Mouse (Mus musculus): Measurements from ENCODE around the gene Setd1b. TPM values are rescaled to one million over a fixed set of nuclear protein-coding genes. Genes with fewer than 3 reads are reported as not detected.
"Not testable (repeated sequence)": the region's sequence is repeated elsewhere in the genome, so short reads cannot be mapped to it uniquely, and the experiment has no call there.

Gene Setd1b
- polyA plus RNA-seq, 1 experiment from 2014 or later = 9.3 TPM

DNA sequence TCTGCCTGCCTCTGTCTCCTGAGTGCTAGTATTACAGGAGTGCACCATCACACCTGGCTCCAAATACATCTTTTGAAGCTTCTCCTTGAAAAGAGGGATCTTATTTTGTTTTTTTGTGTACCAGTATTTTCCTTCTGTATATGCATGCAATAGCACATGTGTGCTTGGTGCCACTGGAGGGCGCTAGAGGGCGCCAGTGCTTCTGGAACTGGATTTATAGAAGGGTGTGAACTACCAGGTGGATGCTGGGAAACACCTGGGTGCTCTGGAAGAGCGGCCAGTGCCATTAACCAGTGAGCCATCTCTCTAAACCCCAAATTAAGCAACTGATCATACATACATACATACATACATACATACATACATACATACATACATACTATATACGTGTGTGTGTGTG lies 60.8 kb downstream of the Setd1b start:
- not testable (repeated sequence) for H3K27ac ChIP-seq
- no CpG with 5 or more reads among the region's 4 CpGs for whole genome bisulfite sequencing (ENCODE audit: missing documents)

DNA sequence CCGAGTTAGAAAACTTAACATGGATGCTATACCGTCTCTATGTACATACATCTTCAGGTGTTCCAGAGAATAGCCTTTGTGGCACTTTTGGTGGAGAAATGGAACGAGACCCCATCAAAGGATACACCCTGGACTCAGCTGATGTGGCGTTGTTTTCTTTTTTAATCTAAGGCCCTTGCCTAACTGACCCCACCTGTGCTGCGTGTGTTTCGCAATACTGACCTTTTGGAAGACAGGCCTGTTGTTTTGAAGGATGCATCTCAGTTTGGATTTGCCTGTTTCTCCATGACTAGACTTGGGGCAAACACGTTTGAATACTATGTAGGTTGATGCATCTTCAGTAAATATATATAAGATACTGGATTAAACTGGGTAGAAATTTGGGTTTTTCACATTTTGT lies 61.6 kb downstream of the Setd1b start:
- not testable (repeated sequence) for H3K4me3 ChIP-seq (ENCODE audit: inconsistent target); H3K27ac ChIP-seq; H3K36me3 ChIP-seq (ENCODE audit: inconsistent target); H3K79me2 ChIP-seq (ENCODE audit: inconsistent target)
- WGBS (ENCODE audit: missing documents) = 95% methylated on average over 5 of the region's 7 CpGs

More for the DNA sequence above, 60.8 kb downstream of the Setd1b start:
- H3K79me2 ChIP-seq (ENCODE audit: inconsistent target); H3K36me3 ChIP-seq (ENCODE audit: inconsistent target); H3K4me3 ChIP-seq (ENCODE audit: inconsistent target): not testable (repeated sequence)

Other genes with a start within 250 kb of the Setd1b start
- gene Kdm2b, start 152.4 kb upstream of the Setd1b start, polyA plus RNA-seq (2018) = 23.6 to 28.0 TPM (median 23.7 TPM) in 3 replicates
- gene Orai1, start 127.1 kb upstream of the Setd1b start, polyA plus RNA-seq (2018) = 17.7 to 42.0 TPM (median 35.0 TPM) in 3 replicates
- gene Morn3, start 95.2 kb upstream of the Setd1b start, polyA plus RNA-seq (2018) = not detected in 3 replicates
- gene Tmem120b, start 73.8 kb upstream of the Setd1b start, polyA plus RNA-seq (2018) = 4.5 to 7.4 TPM (median 5.4 TPM) in 3 replicates
- 0.73 to 1.9 TPM (median 0.77 TPM) in 3 replicates for gene Rhof, start 9.5 kb upstream of the Setd1b start, polyA plus RNA-seq (2018)
- gene Psmd9, start 27.2 kb downstream of the Setd1b start, polyA plus RNA-seq (2018) = 13.6 to 18.6 TPM (median 16.4 TPM) in 3 replicates
- not detected in 3 replicates for gene Hpd, start 40.5 kb downstream of the Setd1b start, polyA plus RNA-seq (2018)
- gene Wdr66, start 109.9 kb downstream of the Setd1b start, polyA plus RNA-seq (2018) = 0.11 to 0.16 TPM (median 0.12 TPM) in 3 replicates
- 2.2 to 3.5 TPM (median 2.3 TPM) in 3 replicates for gene Bcl7a, start 201.6 kb downstream of the Setd1b start, polyA plus RNA-seq (2018)